Mouse (Mus musculus) intestine, embryonic 14.5 days (tissue): Measurements from ENCODE around the gene Kcnc4. TPM values are rescaled to one million over a fixed set of nuclear protein-coding genes. Genes with fewer than 3 reads are reported as not detected.
A peak's percentile ranks its signal among the peaks of the same experiment; 100 is the strongest.

Experiments
- ATAC-seq: fragments of 200-750 bp; cut with Nextera tagmentation; replicated peaks from 2 replicates; pipeline ENCODE4 v1.8.0; 2017; ENCODE audit warnings: low read depth, moderate number of reproducible peaks, moderate TSS enrichment, moderate library complexity; ENCODE audit not compliant: low FRiP score, low TSS enrichment
- DNase-seq: peaks from one replicate; pipeline ENCODE4 v3.0.0-alpha.2; 2018; ENCODE audit warnings: low spot score
- H3K27ac ChIP-seq: fragments of 300-500 bp; sonication (generic); 2 replicates; pipeline ENCODE4 v1.5.1; 2014; ENCODE audit warnings: low read depth, mild to moderate bottlenecking, control low read depth
- H3K27me3 ChIP-seq: fragments of 300-500 bp; sonication (generic); replicated peaks from 2 replicates; pipeline ENCODE4 v1.6.1; 2014; ENCODE audit warnings: low read length, control low read depth; ENCODE audit not compliant: control insufficient read depth, insufficient read depth
- H3K36me3 ChIP-seq: fragments of 300-500 bp; sonication (generic); 2 replicates; pipeline ENCODE4 v1.6.1; 2014; ENCODE audit warnings: low read length, control low read depth; ENCODE audit not compliant: control insufficient read depth, insufficient read depth
- H3K4me1 ChIP-seq: fragments of 300-500 bp; sonication (generic); replicated peaks from 2 replicates; pipeline ENCODE4 v1.6.1; 2014; ENCODE audit warnings: low read length, control low read depth, mixed read lengths; ENCODE audit not compliant: control insufficient read depth, insufficient read depth
- H3K4me2 ChIP-seq: fragments of 300-500 bp; sonication (generic); 2 replicates; pipeline ENCODE4 v1.6.1; 2014; ENCODE audit warnings: low read length
- H3K4me3 ChIP-seq: fragments of 300-500 bp; sonication (generic); 2 replicates; pipeline ENCODE4 v1.5.1; 2014; ENCODE audit warnings: low read depth, low read length, control low read depth, mixed read lengths
- H3K9ac ChIP-seq: fragments of 300-500 bp; sonication (generic); 2 replicates; pipeline ENCODE4 v1.6.1; 2014; ENCODE audit warnings: mild to moderate bottlenecking, low read length
- H3K9me3 ChIP-seq: fragments of 300-500 bp; sonication (generic); 2 replicates; pipeline ENCODE4 v1.6.1; 2016; ENCODE audit warnings: low read length, control low read depth; ENCODE audit not compliant: control insufficient read depth
- WGBS: fragments of 180-500 bp; shearing (Covaris S2); extraction: QIAGEN DNeasy Blood & Tissue Kit; methylation state at CpG from one replicate; pipeline ENCODE4 v1.1.7; 2014; 5-methylcytosine and 5-hydroxymethylcytosine counted together
- polyA plus RNA-seq: library from polyadenylated mRNA; unstranded; fragments of >200 nt; fragmentation: Nextera tagmentation; extraction: Ambion mirVana; gene quantifications from 2 replicates; pipeline ENCODE4 v1.2.1, GENCODE M21; 2014

The Kcnc4 gene
- polyA plus RNA-seq, 1 experiment from 2014 or later: 0.09 TPM

DNA sequence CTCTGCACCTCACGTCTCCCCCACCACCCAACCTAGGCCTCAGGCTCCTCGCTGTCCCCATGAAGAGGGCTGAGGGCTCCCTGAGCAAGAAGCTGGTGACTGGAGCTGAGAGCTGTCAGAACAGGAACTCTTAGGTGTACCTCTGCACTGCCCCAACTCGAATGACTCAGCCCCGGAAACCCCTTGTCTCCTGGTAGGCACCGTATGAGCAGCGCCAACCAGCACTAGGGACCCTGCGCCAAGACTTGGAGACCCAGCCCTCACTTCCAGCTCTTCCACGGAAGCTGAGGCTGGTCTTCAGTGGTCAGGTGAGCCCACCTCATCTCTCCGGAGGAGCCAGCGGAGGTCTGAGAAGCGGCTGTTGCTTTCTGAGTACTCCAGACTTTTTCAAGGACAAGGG is 8.8 kb upstream of the Kcnc4 start:
- H3K36me3 ChIP-seq: no peaks in the 10 kb centered on the region
- no peak for DNase-seq
- no peaks in the 10 kb centered on the region for H3K4me1 ChIP-seq
- no peak overlapping the region for H3K4me2 ChIP-seq
- 88% methylated on average over 11 of the region's 11 CpGs for WGBS
- H3K4me3 ChIP-seq: no peak overlapping the region
- no peak overlapping the region for H3K9ac ChIP-seq
- H3K27ac ChIP-seq: no peak overlapping the region
- no peaks in the 10 kb centered on the region for H3K9me3 ChIP-seq
- ATAC-seq: no peak
- H3K27me3 ChIP-seq: peaks cover 25% of the 10 kb centered on the region

DNA sequence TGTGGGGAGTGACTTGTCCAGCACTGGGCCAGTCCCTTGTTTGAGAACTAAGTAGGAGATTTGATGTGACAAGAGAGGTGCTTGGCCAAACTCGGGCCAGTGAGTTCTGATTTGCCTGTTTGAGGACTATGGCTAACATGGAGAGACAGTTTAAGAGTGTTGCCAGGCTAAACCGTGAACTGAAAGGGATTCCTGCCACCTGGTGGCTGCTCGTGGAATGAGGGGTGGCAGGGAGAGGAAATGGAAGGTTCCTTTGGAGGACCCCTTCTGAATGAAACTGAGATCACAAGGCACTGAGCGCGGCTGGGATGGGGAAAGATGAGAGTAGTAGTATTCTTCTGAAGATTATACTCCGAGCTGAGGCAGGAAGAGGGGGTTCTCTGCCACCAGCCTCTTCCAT is 7.2 kb upstream of the Kcnc4 start:
- Histone ChIP-seq H3K27ac (no peak overlapping the region), H3K27me3 (peaks cover 39% of the 10 kb centered on the region), H3K36me3 (no peaks in the 10 kb centered on the region), H3K4me1 (no peaks in the 10 kb centered on the region), H3K4me2 (no peak overlapping the region), H3K9ac (no peak overlapping the region), H3K4me3 (no peak overlapping the region), H3K9me3 (no peaks in the 10 kb centered on the region)
- DNase-seq (peak; percentile 88), ATAC-seq (no peak; the same call in 1 of the 2 replicates)
- 6% methylated on average over 6 of the region's 6 CpGs for WGBS

DNA sequence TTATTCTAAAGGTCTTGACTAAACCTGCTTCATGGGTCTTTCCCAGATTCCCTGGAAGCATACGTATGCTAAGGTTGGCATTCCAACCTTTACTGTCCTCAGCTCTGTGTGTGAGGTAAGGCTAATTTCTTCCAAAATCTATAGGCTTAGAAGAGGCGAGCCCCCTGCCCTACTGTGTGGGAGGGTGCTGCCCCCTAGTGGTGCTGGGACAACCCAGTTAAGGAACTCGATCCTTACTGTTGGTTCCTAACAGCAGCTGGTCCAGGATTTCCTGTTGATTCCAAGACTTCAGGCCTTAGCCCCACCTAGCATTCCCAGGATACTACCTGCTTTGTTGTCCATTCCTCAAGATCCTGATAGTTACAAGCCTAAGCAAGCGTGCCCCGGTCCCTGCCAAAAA is 2.8 kb upstream of the Kcnc4 start:
- Histone ChIP-seq H3K36me3 (no peaks in the 10 kb centered on the region), H3K27me3 (peaks cover 83% of the 10 kb centered on the region), H3K4me1 (peaks cover 18% of the 10 kb centered on the region), H3K9me3 (no peaks in the 10 kb centered on the region), H3K4me2 (no peak overlapping the region), H3K27ac (no peak overlapping the region), H3K9ac (no peak overlapping the region), H3K4me3 (no peak overlapping the region)
- WGBS: 16% methylated on average over 5 of the region's 5 CpGs
- DNase-seq: peak; percentile 89
- ATAC-seq: no peak

DNA sequence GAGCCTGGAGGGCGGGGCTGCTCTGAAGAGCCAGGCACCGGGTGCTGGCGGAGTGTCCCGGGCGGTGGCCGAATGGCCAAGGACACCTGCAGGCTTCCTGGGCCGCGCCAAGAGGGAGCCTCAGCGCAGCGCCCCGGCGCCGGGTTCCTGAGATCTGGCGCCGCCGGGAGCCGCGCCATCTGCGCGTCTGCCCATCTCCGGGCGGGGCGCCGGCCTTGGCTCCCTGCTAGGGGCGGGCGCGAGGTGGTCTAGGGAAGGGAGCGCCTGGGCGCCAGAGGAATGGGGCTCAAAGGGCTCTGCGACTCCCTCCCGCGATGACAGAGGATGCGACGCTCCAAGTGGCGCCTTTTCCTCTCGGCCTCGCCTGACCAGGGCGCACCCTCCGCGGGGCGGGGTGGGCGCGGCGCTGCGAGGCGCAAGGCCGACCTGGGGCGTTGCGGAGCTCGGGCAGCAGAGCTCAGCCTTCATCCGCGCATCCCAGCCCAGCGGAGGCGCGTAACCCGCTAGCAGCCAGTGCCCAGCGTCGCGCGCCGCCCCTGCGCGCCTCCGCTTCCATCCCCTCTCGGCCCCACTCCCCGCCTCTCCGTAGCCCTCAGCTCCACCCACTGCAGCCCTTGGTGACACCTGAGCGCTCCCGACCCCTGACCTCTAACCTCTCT is 550 bp upstream of the Kcnc4 start:
- Histone ChIP-seq H3K27ac (no peak overlapping the region), H3K4me1 (peaks cover 18% of the 10 kb centered on the region), H3K4me2 (peak overlapping the region; percentile 87), H3K4me3 (peak overlapping the region; percentile 41), H3K9ac (no peak overlapping the region), H3K9me3 (no peaks in the 10 kb centered on the region), H3K27me3 (peaks cover 96% of the 10 kb centered on the region), H3K36me3 (no peaks in the 10 kb centered on the region)
- peak; percentile 56 for DNase-seq
- ATAC-seq: peak; percentile 52
- 0% methylated on average over 66 of the region's 69 CpGs for WGBS

DNA sequence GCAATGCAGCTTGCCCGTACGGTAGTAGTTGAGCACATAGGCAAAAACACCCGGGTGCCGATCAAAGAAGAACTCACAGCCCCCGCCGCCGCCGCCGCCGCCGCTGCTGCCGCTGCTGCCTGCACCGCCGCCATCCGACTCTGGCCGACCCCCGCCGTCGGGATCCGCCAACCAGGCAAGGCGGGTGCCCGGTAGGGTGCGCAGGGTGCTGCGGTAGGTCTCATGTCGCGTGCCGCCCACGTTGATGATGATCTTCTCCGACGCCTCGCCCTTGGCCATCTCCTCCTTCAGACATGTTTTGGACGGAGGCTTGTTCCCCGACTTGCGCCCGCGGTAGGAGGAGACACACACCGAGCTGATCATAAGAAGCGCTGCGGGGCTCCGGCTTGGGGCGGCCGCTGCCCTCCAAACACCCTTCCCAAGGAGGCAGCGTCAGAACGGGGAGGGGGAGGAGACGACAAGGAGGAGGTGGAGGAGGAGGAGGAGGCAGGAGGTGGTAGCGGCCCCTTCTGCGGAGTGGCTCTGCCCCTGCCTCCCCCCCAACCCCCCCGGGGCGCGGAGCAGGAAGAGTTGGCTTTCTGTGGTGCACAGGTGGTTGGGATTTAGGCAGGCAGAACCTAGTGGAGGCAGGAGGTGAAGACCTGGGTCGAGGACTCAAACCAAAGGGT is 690 bp downstream of the Kcnc4 start:
- Histone ChIP-seq H3K4me2 (peak overlapping the region; percentile 87), H3K9ac (no peak overlapping the region), H3K9me3 (no peaks in the 10 kb centered on the region), H3K4me1 (peaks cover 18% of the 10 kb centered on the region), H3K4me3 (peak overlapping the region; percentile 41), H3K36me3 (no peaks in the 10 kb centered on the region), H3K27me3 (peaks cover 89% of the 10 kb centered on the region), H3K27ac (no peak overlapping the region)
- DNase-seq (peak; percentile 65), ATAC-seq (no peak)
- WGBS: under 1% methylated on average over 51 of the region's 51 CpGs

DNA sequence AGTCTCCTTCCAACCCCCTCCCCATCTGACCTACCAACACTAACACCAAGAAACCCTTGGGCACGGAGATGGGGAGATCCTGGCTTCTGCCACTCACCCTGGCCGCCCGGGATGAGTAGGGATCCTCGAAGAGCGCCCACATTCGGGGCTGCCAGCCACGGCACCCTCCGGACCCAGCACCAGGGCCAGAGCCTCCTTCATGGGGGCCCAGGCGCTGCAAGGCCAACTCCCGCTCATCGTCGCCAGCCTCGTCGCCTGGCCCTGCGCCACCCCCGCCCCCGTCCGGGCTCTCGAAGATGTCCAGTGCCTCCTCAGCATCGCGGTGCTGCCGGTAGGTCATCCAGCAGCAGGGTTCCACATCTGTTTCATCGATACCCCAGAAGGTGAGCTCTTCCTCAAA is 1.2 kb downstream of the Kcnc4 start:
- no peaks in the 10 kb centered on the region for H3K36me3 ChIP-seq
- H3K27me3 ChIP-seq: peaks cover 88% of the 10 kb centered on the region
- DNase-seq (no peak), ATAC-seq (no peak)
- H3K4me2 ChIP-seq: peak overlapping the region; percentile 87
- H3K27ac ChIP-seq: no peak overlapping the region
- H3K4me3 ChIP-seq: peak overlapping the region; percentile 41
- peaks cover 18% of the 10 kb centered on the region for H3K4me1 ChIP-seq
- no peaks in the 10 kb centered on the region for H3K9me3 ChIP-seq
- no peak overlapping the region for H3K9ac ChIP-seq
- WGBS: 4% methylated on average over 23 of the region's 23 CpGs

DNA sequence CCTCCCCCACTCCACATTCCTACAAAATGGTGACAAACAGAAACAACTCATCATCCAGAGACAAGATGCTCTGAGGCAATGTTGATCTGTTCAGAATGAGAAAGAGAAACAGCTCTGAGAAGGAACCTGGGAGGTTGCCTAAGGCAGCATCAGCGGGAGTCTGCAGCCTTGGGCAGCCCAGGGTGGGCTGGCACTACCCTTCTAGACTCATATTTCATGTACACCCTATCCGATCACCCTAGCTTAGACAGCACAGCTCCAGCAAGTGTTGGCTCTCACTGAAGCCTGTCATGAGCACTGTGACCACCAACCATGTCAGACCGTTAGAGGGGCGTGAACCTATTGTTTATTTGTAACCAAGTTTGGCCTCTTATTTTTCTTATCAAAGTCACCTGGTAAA is 5.1 kb downstream of the Kcnc4 start:
- no peak for DNase-seq
- peaks cover 51% of the 10 kb centered on the region for H3K27me3 ChIP-seq
- no peaks in the 10 kb centered on the region for H3K9me3 ChIP-seq
- no peak overlapping the region for H3K9ac ChIP-seq
- H3K4me3 ChIP-seq: no peak overlapping the region
- no peak for ATAC-seq
- peaks cover 10% of the 10 kb centered on the region for H3K4me1 ChIP-seq
- no peak overlapping the region for H3K4me2 ChIP-seq
- 65% methylated on average over 4 of the region's 4 CpGs for WGBS
- H3K36me3 ChIP-seq: no peaks in the 10 kb centered on the region
- no peak overlapping the region for H3K27ac ChIP-seq

DNA sequence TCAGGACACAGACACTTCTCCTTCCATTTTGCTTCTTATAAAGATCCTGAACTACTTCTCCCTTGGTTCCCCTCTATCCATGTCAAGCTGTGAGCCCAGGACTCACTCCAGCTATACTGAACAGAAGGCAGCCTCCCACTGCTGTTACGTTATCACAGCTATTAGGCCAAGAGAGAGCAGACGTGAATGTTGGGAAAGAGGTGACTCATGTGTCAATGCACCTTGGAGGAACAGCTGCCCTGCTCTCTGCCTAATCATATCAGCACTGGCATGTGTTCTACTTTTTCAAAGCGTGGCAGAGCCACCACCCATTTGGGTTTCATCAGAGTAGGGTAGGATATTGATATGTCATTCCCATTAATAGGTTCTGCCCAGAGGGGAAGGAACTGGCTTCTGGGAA is 12.5 kb downstream of the Kcnc4 start:
- Histone ChIP-seq H3K4me3 (no peak overlapping the region), H3K4me2 (no peak overlapping the region), H3K27ac (no peak overlapping the region), H3K36me3 (no peaks in the 10 kb centered on the region), H3K9ac (no peak overlapping the region), H3K9me3 (no peaks in the 10 kb centered on the region), H3K4me1 (no peaks in the 10 kb centered on the region), H3K27me3 (no peaks in the 10 kb centered on the region)
- 65% methylated on average over 3 of the region's 3 CpGs for WGBS
- no peak for ATAC-seq
- DNase-seq: no peak

DNA sequence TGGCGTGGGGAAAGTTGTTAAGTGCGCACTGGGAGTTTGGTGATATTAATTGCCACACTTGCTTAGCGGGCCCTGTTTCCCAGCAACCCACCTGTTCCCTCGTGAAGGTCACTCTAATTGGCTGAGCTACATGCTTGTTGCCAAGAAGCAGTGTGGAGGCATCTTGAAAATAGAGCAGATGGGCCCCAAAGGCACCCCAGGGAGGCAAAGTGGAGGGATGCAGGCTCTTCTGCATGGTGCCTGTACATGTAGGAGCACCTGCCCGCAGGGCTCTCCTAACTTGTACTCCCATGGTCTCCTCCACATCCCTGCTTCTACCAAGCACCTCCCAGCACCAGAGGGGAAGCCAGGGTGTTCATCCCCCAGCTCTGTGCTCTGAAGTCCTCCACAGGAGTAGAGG is 15.5 kb downstream of the Kcnc4 start:
- WGBS: 80% methylated on average over 5 of the region's 5 CpGs
- no peaks in the 10 kb centered on the region for H3K27me3 ChIP-seq
- DNase-seq: no peak
- H3K4me1 ChIP-seq: no peaks in the 10 kb centered on the region
- H3K9ac ChIP-seq: no peak overlapping the region
- H3K9me3 ChIP-seq: no peaks in the 10 kb centered on the region
- H3K27ac ChIP-seq: no peak overlapping the region
- H3K36me3 ChIP-seq: no peaks in the 10 kb centered on the region
- H3K4me3 ChIP-seq: no peak overlapping the region
- H3K4me2 ChIP-seq: no peak overlapping the region
- ATAC-seq: no peak
